Mouse (Mus musculus): ENCODE measurements around the gene Icam5. TPM values are rescaled to one million over a fixed set of nuclear protein-coding genes. Genes with fewer than 3 reads are reported as not detected.

Gene Icam5
- total RNA-seq, 1 experiment = 1.4 TPM

DNA sequence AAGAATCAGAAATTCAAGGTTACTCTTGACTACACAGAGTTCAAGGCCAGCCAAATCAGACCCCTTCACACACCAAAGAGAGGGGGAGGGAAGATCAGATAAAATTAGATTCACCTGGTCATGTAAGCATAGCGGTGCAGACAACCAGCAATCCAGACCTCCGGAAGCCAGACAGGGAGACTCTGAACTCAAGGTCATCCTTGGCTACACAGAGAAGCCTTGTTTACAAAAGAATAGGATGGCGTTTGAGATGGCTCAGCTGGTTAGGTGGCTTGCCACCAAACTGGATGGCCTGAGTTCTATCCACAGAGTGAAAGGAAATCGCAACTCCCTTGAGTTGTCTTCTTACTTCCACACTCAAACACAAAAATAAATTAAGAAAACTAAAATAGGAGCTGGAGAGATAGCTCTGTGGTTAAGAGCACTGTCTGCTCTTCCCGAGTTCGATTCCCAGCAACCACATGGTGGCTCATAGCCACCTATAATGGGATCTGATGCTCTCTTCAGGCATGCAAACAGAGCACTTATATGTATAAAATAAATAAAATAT, 30.1 kb upstream of the Icam5 start:
- Histone ChIP-seq H3K4me3 (ENCODE audit: insufficient read depth in 1 of 2, low read depth in 1 of 2, low read length in 2 of 2, poor library complexity in 1 of 2, severe bottlenecking in 1 of 2) (0 out of 4 replicates have a peak overlapping the region, but pooled peaks of 1 of the 2 experiments have one; percentile 18), H3K9ac (ENCODE audit: insufficient read depth, low read depth, low read length, poor library complexity, severe bottlenecking) (peak overlapping the region; percentile 18; the same call in 1 of the 2 replicates), H3K27ac (ENCODE audit: insufficient read depth, low read depth, low read length, poor library complexity, severe bottlenecking) (peak overlapping the region; percentile 54; the same call in 1 of the 2 replicates), H3K4me1 (ENCODE audit: control insufficient read depth in 2 of 2, insufficient read depth in 2 of 2, low read length in 2 of 2, poor library complexity in 1 of 2) (peaks cover 0 to 5% of the 10 kb centered on the region in 2 experiments; a peak in 1 of 4 replicates), H3K36me3 (ENCODE audit: control insufficient read depth, insufficient read depth, low read length, poor library complexity, severe bottlenecking) (peaks cover 8% of the 10 kb centered on the region), H3K9me3 (ENCODE audit: control insufficient read depth, insufficient read depth, low read depth, low read length) (no peaks in the 10 kb centered on the region)
- DNase-seq (ENCODE audit: low read depth, low spot score) = no peak
- TF ChIP-seq CHD2 (IDR thresholded peaks at IDR 0.05; ENCODE audit: low read depth, low read length) (no peak), ZNF384 (IDR thresholded peaks at IDR 0.05; ENCODE audit: low read depth, low read length) (peak; percentile 54; the same call in 1 of the 2 replicates), ZC3H11A (IDR thresholded peaks at IDR 0.05; ENCODE audit: borderline replicate concordance, low read depth, low read length) (no peak), MAFK (IDR thresholded peaks at IDR 0.05; ENCODE audit: insufficient read depth, low read depth, low read length) (0 out of 2 replicates have a peak, but pooled peaks have one; percentile 12)
- in situ Hi-C loops (cut with MboI; ENCODE audit: low sequenced_read_pairs in 2 of 2, unreplicated experiment in 2 of 2) = loop anchor here in 1 of 2 experiments (10.0 kb wide), 1 partner anchor 107 kb away; the partner anchor contains the start of gene Eif3g

DNA sequence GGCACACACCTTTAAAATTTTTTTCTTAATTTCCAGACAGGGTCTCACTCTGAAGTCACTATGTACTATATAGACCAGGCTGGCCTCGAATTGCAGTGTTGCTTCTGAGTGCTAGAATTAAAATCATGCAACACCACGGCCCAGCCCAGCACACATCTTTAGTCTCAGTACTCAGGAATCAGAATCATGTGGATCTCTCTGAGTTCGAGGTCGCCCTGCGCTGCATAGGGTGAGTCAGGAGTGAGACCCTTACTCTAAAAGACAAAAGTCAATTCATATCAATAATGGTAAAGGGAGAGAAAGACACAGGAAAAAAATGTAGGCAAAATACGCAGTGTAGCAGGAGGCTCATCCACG, 29.6 kb upstream of the Icam5 start:
- Histone ChIP-seq H3K9me3 (ENCODE audit: control insufficient read depth, insufficient read depth, low read depth, low read length) (no peaks in the 10 kb centered on the region), H3K4me3 (ENCODE audit: insufficient read depth in 1 of 2, low read depth in 1 of 2, low read length in 2 of 2, poor library complexity in 1 of 2, severe bottlenecking in 1 of 2) (peak overlapping the region; percentile 86 to 95), H3K9ac (ENCODE audit: insufficient read depth, low read depth, low read length, poor library complexity, severe bottlenecking) (peak overlapping the region; percentile 93), H3K36me3 (ENCODE audit: control insufficient read depth, insufficient read depth, low read length, poor library complexity, severe bottlenecking) (peaks cover 12% of the 10 kb centered on the region), H3K27ac (ENCODE audit: insufficient read depth, low read depth, low read length, poor library complexity, severe bottlenecking) (peak overlapping the region; percentile 72; the same call in 1 of the 2 replicates), H3K4me1 (ENCODE audit: control insufficient read depth in 2 of 2, insufficient read depth in 2 of 2, low read length in 2 of 2, poor library complexity in 1 of 2) (peaks cover 0 to 5% of the 10 kb centered on the region in 2 experiments; a peak in 1 of 4 replicates)
- TF ChIP-seq HCFC1 (IDR thresholded peaks at IDR 0.05; ENCODE audit: borderline replicate concordance, insufficient read depth, low read length) = no peak
- TF ChIP-seq ZNF384 (IDR thresholded peaks at IDR 0.05; ENCODE audit: low read depth, low read length) = no peak
- TF ChIP-seq CHD2 (IDR thresholded peaks at IDR 0.05; ENCODE audit: low read depth, low read length) = no peak
- no peak for TF ChIP-seq ZC3H11A (IDR thresholded peaks at IDR 0.05; ENCODE audit: borderline replicate concordance, low read depth, low read length)
- no peak for TF ChIP-seq MAFK (IDR thresholded peaks at IDR 0.05; ENCODE audit: insufficient read depth, low read depth, low read length)
- in situ Hi-C loops (cut with MboI; ENCODE audit: low sequenced_read_pairs in 2 of 2, unreplicated experiment in 2 of 2) = loop anchor here in 1 of 2 experiments (10.0 kb wide), 1 partner anchor 107 kb away; the partner anchor contains the start of gene Eif3g
- no peak for DNase-seq (ENCODE audit: low read depth, low spot score)

DNA sequence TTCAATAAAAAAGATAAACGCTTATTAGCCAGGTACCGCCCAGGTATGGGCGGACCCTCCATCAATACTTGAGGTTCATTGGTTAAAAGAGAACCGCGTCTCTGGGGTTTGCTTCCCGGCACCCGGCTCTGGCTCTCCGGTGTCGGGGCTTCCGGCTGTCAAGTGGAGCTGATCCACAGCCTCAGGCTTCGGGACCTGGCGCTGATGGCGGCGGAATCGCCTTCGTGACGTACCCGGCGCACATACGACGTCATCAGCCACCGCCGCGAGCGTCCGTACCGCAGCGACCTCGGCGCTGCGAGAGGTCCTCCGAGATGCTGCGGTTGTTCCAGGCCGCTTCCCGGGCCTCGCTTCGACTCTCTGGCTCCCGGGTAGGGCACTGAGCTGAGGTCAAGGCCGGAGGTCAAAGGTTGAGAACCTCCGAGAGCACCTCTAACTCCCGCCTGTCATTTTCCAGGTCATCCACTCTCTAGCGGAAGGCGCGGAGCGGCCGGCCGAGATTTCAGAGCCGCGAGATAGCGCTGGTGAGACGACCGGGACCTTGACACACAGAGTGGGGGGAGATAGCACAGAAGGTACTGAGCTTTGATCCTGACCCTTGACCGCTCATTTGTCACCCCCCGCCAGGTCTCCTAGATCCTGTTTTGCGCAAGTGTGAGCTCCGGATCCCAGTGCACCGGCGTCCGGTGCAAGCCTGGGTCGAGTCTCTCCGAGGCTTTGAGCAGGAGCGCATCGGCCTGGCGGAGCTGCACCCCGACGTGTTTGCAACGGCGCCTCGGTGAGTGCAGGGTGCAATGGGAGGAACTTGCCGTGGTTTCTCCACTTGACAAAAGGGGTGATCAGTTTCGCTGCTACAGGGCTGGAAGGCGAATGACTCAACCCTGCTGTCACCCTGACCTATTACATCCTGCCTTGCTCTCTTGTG, 29.0 kb upstream of the Icam5 start, which contains the start of gene Mrpl4:
Mrpl4 (plus strand) TSS at position 112 of the 925 bp plus-strand sequence.
- peak within 1 kb of the TSS; percentile 72 for H3K27ac ChIP-seq (ENCODE audit: insufficient read depth, low read depth, low read length, poor library complexity, severe bottlenecking)

DNA sequence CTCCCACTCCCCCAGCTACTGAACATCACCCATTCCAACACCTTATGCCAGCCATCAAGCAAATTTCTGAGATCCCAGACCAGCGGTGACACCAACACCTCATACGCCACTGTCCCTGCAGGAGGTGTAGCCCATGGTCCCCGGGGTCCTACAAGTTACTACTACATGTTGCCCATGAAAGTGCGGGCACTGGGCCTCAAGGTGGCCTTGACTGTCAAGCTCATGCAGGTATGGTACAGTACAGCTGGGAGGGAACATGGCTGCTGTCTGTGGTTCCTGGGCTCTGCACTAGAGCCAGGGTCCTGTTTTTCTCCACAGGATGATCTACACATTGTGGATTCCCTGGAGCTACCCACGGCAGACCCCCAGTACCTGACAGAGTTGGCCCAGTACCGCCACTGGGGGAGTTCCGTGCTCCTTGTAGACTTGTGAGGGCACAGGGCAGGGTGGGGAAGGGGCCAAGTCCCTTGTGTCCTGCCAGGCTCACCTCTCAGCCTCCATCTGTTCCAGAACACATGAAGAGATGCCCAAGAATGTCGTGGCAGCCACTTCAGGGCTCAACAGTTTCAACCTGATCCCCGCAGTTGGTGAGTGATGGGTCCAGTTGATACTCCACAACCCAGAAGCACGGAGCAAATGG, 24.4 kb upstream of the Icam5 start:
- no peak for DNase-seq (ENCODE audit: low read depth, low spot score)
- peaks cover 29% of the 10 kb centered on the region for H3K36me3 ChIP-seq (ENCODE audit: control insufficient read depth, insufficient read depth, low read length, poor library complexity, severe bottlenecking)
- in situ Hi-C loops (cut with MboI; ENCODE audit: low sequenced_read_pairs in 2 of 2, unreplicated experiment in 2 of 2) = loop anchor here in 1 of 2 experiments (10.0 kb wide), 1 partner anchor 113 kb away; the partner anchor contains the start of gene Eif3g
- H3K9ac ChIP-seq (ENCODE audit: insufficient read depth, low read depth, low read length, poor library complexity, severe bottlenecking) = no peak overlapping the region
- H3K4me3 ChIP-seq (ENCODE audit: insufficient read depth in 1 of 2, low read depth in 1 of 2, low read length in 2 of 2, poor library complexity in 1 of 2, severe bottlenecking in 1 of 2) = no peak overlapping the region
- TF ChIP-seq ZC3H11A (IDR thresholded peaks at IDR 0.05; ENCODE audit: borderline replicate concordance, low read depth, low read length) = no peak
- no peak for TF ChIP-seq MAFK (IDR thresholded peaks at IDR 0.05; ENCODE audit: insufficient read depth, low read depth, low read length)
- no peak for TF ChIP-seq CHD2 (IDR thresholded peaks at IDR 0.05; ENCODE audit: low read depth, low read length)
- TF ChIP-seq ZNF384 (IDR thresholded peaks at IDR 0.05; ENCODE audit: low read depth, low read length) = no peak
- TF ChIP-seq HCFC1 (IDR thresholded peaks at IDR 0.05; ENCODE audit: borderline replicate concordance, insufficient read depth, low read length) = no peak
- peaks cover 0 to 7% of the 10 kb centered on the region in 2 experiments; a peak in 2 of 4 replicates for H3K4me1 ChIP-seq (ENCODE audit: control insufficient read depth in 2 of 2, insufficient read depth in 2 of 2, low read length in 2 of 2, poor library complexity in 1 of 2)
- no peaks in the 10 kb centered on the region for H3K9me3 ChIP-seq (ENCODE audit: control insufficient read depth, insufficient read depth, low read depth, low read length)
- H3K27ac ChIP-seq (ENCODE audit: insufficient read depth, low read depth, low read length, poor library complexity, severe bottlenecking) = no peak overlapping the region

More for the DNA sequence above, 29.0 kb upstream of the Icam5 start, which contains the start of gene Mrpl4:
- in situ Hi-C loops (cut with MboI; ENCODE audit: low sequenced_read_pairs in 2 of 2, unreplicated experiment in 2 of 2) = loop anchor here in 1 of 2 experiments (10.0 kb wide), 1 partner anchor 108 kb away; the partner anchor contains the start of gene Eif3g
- Histone ChIP-seq H3K4me3 (ENCODE audit: insufficient read depth in 1 of 2, low read depth in 1 of 2, low read length in 2 of 2, poor library complexity in 1 of 2, severe bottlenecking in 1 of 2) (peak within 1 kb of the TSS; percentile 86 to 95), H3K9me3 (ENCODE audit: control insufficient read depth, insufficient read depth, low read depth, low read length) (no peaks in the 10 kb centered on the region), H3K9ac (ENCODE audit: insufficient read depth, low read depth, low read length, poor library complexity, severe bottlenecking) (peak within 1 kb of the TSS; percentile 93), H3K36me3 (ENCODE audit: control insufficient read depth, insufficient read depth, low read length, poor library complexity, severe bottlenecking) (peaks cover 18% of the 10 kb centered on the region), H3K4me1 (ENCODE audit: control insufficient read depth in 2 of 2, insufficient read depth in 2 of 2, low read length in 2 of 2, poor library complexity in 1 of 2) (peaks cover 0 to 5% of the 10 kb centered on the region in 2 experiments; a peak in 1 of 4 replicates)
- DNase-seq (ENCODE audit: low read depth, low spot score) = peak; percentile 77
- TF ChIP-seq CHD2 (IDR thresholded peaks at IDR 0.05; ENCODE audit: low read depth, low read length) (peak; percentile 30; the same call in 1 of the 2 replicates), HCFC1 (IDR thresholded peaks at IDR 0.05; ENCODE audit: borderline replicate concordance, insufficient read depth, low read length) (peak; percentile 78; the same call in 1 of the 2 replicates), ZNF384 (IDR thresholded peaks at IDR 0.05; ENCODE audit: low read depth, low read length) (no peak)
